Mouse (Mus musculus) erythroblast, embryonic 14.5 days (primary cell): ENCODE results near the gene Mapk14.

ENCODE experiments used
- GATA1 ChIP-seq: IDR thresholded peaks from 2 replicates; pipeline ENCODE4 v1.6.1; 2012; ENCODE audit warnings: low read length, inconsistent platforms, mixed read lengths
- TAL1 ChIP-seq: IDR thresholded peaks from 3 replicates; pipeline ENCODE4 v1.6.1; 2012; ENCODE audit warnings: low read length, inconsistent platforms, mixed read lengths

DNA sequence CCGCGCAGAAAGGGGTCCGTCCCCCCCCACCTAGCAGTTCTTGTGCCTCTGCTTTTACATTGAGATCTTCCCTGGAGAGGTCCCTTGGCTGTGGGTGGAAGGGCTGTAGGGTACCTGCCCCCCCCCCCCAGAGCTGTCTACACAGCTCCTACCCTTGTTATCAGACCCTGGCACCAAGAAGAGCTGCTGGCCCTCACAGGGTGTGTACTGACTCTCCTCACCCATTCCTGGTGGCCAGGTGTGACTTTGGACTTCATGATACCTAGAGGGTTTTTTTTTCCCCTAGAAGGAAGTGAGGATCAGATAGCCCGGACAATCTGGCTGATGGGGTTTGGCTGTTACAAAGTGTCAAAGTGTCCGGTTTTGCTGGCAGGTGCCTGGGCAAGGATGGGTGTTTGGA, 80.2 kb downstream of the Mapk14 start:
- TF ChIP-seq TAL1 (no peak), GATA1 (no peak)
